Mouse (Mus musculus) adipocyte (in vitro differentiated cells): Measurements from ENCODE around the gene Zpr1.
A peak's percentile ranks its signal among the peaks of the same experiment; 100 is the strongest.

Experiments used
- DNase-seq: peaks from one replicate; pipeline ENCODE4 v3.0.0-alpha.2; 2016; ENCODE audit warnings: low spot score

Gene Zpr1

GRCm38 (mm10) chr9:46272677-46273454, at the start of gene Zpr1:
Gene Zpr1, plus strand, starts transcription at chr9:46273064.
- DNase-seq: peak; percentile 93

DNA sequence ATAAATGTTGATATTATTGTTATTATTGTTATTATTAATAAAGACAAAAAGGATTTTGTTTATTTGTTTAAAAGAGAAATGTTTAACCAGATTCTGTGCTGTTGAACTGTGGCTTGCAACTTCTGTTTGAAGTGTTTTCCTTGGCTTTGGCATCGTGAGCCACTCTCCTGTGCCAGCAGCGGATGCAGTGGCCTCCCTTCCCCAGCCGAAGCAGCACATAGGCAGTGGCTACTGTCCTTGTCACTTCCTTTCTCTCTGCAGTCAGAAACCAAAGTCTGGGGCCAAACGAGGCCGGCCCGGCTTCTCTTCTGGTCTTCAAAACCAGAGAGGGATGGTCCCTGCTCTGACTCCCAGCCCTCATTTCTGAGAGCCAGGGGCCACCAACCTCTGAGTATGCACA, 49.8 kb upstream of the Zpr1 start:
- no peak for DNase-seq

DNA sequence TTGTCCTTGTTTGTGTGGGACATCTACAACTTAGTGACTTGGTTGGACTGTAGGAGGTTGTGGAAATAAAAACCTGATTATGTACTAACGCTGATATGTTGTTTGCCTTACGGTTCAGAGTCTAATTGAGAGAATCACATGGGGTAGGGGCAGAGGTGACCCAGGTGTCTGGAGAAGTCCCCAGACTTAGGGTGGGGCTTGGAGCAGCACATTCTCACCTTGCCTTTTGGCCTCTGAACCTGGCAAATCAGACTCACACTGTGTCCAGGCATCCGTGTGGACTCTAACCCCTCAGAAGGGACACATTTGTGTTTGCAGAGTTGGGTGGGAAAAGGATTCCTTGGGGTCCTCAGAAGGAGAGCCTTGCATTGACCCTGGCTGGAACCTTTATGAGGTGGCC, 48.8 kb upstream of the Zpr1 start:
- DNase-seq: no peak

GRCm38 (mm10) chr9:46224945-46225660, 47.8 kb upstream of the Zpr1 start:
- no peak for DNase-seq

DNA sequence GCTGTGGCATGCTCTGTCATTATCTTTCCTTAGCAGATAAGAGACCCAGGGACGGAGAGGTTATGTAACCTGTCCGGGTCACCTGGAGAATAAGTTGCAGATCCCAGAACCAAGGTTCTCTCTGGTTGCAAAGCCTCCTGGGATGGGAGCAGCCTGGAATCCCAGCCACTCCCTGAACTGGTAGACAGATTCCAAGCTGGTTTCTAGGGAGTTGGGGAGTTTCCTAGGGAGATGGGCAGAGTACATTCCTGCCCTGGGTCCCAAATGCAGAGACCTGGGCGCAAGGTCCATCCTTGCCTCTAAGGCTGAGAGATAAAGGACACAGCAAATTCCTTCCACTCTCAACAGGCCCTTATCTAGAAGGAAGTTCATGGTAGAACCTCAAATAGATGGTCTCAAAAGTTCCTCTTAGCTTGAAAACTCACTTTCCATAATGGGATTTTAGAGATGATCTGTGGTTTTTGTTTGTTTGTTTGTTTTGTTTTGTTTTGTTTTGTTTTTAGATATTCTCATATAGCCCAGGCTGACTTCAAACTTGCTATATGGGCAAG, 45.7 kb upstream of the Zpr1 start:
- no peak for DNase-seq

DNA sequence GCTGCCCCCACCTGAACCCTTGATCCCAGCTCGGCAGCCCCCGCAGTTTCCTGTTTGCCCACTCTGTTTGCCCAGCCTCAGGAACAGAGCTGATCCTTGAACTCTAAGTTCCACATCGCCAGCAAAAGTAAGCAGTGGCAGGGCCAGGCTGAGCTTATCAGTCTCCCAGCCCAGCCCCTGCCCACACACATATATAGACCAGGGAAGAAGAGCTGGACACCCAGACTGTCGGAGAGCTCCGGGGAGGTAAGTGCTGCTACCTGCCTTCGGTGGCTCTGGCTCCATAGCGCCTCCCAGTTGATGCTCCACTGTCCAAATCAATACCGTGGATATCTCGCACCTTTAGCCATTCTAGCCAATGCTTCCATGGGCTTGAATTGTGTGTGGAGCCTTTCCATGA, 44.4 kb upstream of the Zpr1 start, which contains the start of gene Apoa1:
Gene Apoa1, plus strand, starts transcription at position 90 of the 400 bp plus-strand sequence.
- no peak for DNase-seq

- peak; percentile 73 for DNase-seq
Measured at GRCm38 (mm10) chr9:46229573-46230449, 43.1 kb upstream of the Zpr1 start.

- DNase-seq: no peak
Measured at GRCm38 (mm10) chr9:46230450-46230975, 42.4 kb upstream of the Zpr1 start.

DNA sequence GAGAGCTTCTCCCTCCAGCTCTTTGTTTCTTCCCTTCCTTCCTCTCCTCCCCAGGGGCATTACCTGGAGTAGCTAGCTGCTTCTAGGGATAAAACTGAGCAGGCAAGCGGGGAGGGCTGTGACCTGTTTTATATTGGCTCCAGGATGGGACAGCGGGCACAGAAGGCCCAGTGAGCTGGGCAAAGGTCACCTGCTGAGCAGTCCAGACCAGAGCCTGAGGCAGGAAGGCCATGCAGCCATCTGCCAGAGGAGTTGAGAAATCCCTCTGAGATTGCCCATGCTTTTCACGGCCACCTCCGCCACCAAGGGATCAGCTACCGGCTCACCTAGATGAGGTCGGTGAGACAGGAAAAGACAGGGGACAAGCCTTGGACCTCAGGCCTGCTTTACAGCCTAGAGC, 37.7 kb upstream of the Zpr1 start:
- peak; percentile 59 for DNase-seq

DNA sequence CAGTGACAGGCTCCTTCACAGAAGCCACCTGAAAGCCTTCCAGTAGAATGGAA, 37.4 kb upstream of the Zpr1 start, which contains the start of gene Apoc3:
Gene Apoc3, minus strand, starts transcription at position 41 of the 53 bp plus-strand sequence.
- no peak for DNase-seq

DNA sequence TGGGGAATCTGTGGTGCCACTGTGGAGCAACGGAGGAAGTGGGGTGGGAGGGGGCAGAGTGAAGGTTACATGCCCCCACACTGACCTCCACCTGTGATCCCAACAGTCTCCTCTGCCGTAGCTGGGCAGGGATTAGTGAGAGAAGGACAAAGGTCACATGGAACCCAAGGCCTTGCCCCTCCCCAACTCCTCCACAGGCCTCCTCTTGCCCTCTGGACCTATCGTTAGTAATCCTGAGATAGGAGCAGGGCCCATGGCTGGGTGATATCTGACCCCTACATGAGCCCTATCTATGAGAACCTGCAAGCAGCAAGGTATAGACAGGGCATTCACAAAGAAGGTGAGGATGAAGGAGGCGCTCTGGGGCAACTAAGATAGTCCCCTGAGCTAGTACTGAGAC, 37.2 kb upstream of the Zpr1 start:
- no peak for DNase-seq

DNA sequence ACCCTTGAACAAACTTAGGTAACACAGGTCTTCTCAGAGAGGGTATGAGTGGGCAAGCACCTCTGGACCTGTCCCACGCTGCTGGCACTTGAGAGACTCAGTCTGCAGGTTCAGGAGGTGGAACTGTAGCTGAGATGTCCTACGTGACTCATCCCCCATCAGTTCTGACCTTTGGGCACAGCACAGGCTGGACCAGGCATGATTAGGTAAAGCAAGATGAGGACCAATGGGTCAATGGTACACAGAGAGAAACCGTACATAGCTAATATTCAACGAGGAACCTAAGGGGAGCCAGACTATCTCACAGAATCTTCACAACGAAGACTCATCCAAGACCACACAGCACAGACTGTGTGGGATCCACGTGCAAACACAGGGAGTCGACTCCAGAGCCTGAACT, 34.0 kb upstream of the Zpr1 start:
- no peak for DNase-seq

DNA sequence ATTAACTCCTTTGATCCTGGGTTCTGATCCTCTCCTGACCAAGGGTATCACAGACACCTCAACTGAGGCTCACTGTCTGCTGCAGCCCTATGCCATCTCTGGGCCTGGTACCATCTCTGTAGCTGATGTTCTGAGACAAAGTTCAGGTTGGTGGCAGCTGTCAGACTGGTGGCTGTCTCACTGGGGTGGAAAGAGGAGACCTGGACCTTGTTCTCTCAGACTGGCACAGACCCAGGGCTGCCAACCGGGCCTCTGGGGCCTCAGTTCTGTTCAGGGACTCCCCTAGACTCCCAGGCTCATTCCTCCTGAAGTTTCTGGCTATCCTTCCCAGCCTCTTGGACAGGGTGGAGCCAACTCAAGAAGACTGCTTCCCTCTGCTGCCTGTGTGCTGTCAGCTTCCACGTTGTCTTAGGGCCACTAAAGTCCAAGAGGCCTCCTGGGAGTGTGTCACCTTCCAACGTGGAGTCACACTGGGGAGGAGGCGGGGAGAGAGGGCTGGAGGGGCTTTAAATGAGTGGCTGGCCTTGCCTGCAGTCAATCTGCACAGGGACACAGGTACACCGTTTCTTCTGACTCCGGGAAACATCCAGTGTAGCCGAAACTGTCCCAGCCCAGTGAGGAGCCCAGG, 32.2 kb upstream of the Zpr1 start, which contains the start of gene Apoa4:
Gene Apoa4, plus strand, starts transcription at position 171 of the 628 bp plus-strand sequence.
- no peak for DNase-seq

- DNase-seq: no peak
Measured at GRCm38 (mm10) chr9:46241818-46242217, 31.0 kb upstream of the Zpr1 start.

DNA sequence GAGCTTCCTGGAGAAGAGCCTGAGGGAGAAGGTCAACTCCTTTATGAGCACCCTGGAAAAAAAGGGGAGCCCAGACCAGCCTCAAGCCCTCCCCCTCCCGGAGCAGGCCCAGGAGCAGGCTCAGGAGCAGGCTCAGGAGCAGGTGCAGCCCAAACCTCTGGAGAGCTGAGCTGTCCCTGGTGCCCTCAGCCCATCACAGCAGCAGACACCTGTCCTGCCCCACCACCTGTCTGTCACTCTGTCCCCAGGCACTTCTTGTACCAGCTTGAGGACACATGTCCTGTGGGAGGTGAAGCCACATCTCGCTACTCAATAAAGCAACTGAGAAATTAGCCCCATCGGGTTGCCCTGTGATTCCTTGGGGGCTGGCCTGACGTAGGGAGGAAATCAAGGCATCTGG, 29.7 kb upstream of the Zpr1 start:
- no peak for DNase-seq

DNA sequence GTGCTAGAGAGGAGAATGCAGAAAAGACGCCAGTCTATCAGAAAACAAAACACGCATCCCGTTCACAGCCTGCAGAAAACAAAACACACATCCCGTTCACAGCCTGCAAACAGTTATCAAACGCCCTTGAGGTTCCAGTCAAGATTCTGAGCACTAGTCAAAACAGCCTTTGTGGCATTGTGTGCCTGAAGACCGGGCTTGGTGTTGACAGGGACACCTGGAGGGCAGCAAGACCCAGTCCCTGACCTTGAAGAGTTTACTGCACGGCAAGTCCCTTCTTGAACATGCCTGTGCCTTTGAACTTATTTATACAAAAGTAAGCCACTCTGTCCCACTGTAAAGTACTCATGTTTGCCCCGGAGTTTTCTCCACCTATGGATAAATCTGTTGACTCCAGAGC, 29.3 kb upstream of the Zpr1 start:
- no peak for DNase-seq

DNA sequence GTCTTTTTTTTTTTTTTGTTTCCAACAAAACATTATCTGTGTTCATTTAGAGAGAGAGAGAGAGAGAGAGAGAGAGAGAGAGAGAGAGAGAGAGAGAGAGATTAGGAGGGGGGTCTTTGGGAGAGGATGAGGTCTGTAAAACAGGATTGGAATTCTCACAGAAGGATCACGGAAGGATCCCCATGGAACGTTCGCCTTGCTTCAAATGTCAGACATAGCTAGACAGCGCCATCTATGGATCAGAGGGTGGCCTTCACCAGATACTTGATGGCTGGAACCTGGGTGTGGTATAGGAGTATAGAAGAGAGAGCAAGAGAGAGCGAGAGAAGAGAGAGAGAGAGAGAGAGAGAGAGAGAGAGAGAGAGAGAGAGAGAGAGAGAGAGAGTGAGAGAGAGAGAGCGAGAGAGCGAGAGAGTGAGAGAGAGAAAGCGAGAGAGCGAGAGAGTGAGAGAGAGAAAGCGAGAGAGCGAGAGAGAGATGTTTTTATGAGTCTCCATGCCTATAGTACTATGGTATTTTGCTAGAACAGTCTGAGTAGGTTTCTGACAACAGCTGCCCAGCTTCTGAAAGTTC, 26.0 kb upstream of the Zpr1 start:
- peak; percentile 91 for DNase-seq

- peak; percentile 17 for DNase-seq
Measured at GRCm38 (mm10) chr9:46256177-46256576, 16.7 kb upstream of the Zpr1 start.

DNA sequence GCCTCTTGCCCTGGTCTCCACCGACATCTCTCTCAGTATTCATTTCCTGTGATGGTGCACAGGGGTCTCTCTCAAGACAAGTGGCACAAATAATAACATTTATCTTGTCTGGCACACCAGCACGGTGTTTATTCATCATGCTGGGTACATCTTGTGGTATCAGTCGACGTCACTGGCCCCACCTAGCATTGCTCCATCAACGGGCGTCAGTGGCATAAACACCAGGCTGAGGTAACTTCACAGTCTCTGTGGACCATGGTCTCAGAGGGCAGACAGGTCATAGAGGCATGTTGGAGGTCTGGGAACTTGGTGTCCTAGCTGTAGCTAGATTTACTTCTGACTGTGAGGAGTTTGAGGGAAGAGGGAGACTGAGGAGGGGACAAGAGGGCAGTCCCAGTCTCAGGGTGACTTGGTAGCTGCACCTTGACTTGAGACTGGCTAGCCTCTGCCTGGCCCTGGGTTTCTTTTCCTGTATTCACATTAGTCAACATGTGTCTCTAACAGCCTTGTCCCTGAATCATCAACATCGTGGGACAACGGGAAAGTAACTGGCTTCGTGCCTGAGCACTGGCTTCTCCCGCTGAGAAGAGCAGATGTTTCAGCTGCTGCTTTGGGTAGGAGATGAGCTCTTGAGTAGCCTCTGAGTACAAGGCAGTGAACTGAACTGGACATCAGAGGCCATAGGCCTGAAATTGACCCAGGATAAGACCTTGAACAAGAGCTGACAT, 16.0 kb upstream of the Zpr1 start:
- peak; percentile 26 for DNase-seq

DNA sequence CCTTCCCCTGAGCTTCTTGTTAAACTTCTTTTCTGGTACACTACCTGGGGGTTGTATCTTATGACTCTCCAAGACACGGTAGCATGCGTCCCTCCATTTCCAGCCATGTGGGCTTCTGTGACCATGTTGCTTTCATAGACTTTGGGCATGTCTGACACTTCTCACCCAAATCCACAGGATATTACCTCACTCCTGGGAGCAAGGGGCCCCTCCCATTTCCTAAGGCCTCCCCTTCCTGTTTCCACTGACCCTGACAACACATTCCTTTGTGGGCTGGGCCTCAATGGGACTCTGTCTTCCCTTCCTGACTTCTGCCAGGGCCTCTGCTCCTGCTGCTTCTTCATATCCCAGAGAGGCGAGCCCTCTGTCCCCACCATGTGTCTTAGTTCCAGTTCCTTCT, 15.3 kb upstream of the Zpr1 start:
- DNase-seq: peak; percentile 73

- no peak for DNase-seq
Measured at GRCm38 (mm10) chr9:46259111-46259510, 13.8 kb upstream of the Zpr1 start.
